Mouse (Mus musculus) retina, adult 2 months (tissue): ENCODE measurements around the gene Ikbkg.
"Not testable (repeated sequence)": the region's sequence is repeated elsewhere in the genome, so short reads cannot be mapped to it uniquely, and the experiment has no call there.

Experiments used
- DNase-seq: peaks from one replicate; pipeline ENCODE4 v3.0.0-alpha.2; 2012; ENCODE audit warnings: low read depth, low spot score

The Ikbkg gene

GRCm38 (mm10) chrX:74451157-74451912, 58.2 kb downstream of the Ikbkg start:
- no peak for DNase-seq

- peak; percentile 20 for DNase-seq
Observed at GRCm38 (mm10) chrX:74452773-74453172, 59.7 kb downstream of the Ikbkg start.

GRCm38 (mm10) chrX:74481349-74481885, 88.3 kb downstream of the Ikbkg start, which contains the start of gene Gm6880:
TSS of gene Gm6880 (minus strand) at chrX:74481399.
- DNase-seq, result not testable (repeated sequence)

DNA sequence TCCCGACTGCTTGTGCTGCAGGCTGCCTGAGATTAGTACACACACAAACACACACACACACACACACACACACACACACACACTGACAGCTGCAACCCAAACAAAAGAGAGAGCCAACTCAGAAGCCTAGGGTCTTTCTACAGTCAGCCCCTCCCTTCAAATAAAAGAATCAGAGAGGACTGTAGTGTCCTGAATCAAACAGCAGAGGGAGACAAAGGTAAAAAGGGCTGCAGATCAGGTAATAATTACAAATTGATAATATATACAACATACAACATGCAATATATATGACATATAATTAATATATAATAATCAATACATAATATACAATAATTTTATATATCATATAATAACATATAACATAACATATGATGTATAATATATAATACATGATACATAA, 104.0 kb downstream of the Ikbkg start:
- no peak for DNase-seq
